Mouse (Mus musculus) thymus, adult 2 months (tissue): ENCODE data around the gene Snrnp25.

Experiments
- CTCF ChIP-seq: fragments of 200-500 bp; IDR thresholded peaks from 2 replicates; pipeline ENCODE4 v1.5.1; 2012; ENCODE audit warnings: mild to moderate bottlenecking, control low read depth, low read length, moderate library complexity, borderline replicate concordance; ENCODE audit not compliant: control insufficient read depth, poor library complexity, insufficient read depth; ENCODE audit errors: extremely low read depth
- POLR2A ChIP-seq: fragments of 200-500 bp; IDR thresholded peaks from 2 replicates; pipeline ENCODE4 v1.6.1; 2012; ENCODE audit warnings: mild to moderate bottlenecking, low read length, control low read depth, moderate library complexity; ENCODE audit not compliant: control insufficient read depth, poor library complexity, insufficient read depth; ENCODE audit errors: extremely low read depth

GRCm38 (mm10) chr11:32205058-32205873 is at the start of gene Snrnp25:
- TF ChIP-seq POLR2A: peak; percentile 84
- TF ChIP-seq CTCF: peak; percentile 59; the same call in 1 of the 2 replicates
